Mouse (Mus musculus): ENCODE measurements around the gene Sltm.
"Not testable (repeated sequence)": the region's sequence is repeated elsewhere in the genome, so short reads cannot be mapped to it uniquely, and the experiment has no call there.

Gene Sltm

GRCm38 (mm10) chr9:70542305-70543041 is at the start of gene Sltm:
TSS of gene Sltm (plus strand) at chr9:70542754.
- peak; percentile 100 for DNase-seq

- DNase-seq = no peak
These were observed 49.5 kb upstream of the Sltm start for GRCm38 (mm10) chr9:70493038-70493437.

DNA sequence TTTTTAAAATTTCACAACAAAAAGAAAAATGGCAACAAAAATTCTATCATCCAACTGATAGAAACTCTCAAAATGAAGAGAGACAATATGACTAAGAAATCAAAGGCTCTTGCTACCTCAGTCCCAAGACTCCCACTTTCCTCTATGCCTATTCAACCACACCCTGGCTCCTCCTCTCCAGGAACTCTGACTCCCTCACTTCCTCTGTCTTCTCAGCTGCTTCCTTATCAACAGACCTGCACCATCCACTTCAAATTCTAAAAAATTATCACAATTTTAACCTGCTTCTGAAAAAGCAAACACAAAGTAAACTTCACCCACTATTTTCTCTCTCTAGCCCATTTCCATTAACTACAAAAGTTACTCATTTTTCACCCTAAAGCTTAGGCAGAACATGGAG is 45.6 kb upstream of the Sltm start:
- DNase-seq = no peak

DNA sequence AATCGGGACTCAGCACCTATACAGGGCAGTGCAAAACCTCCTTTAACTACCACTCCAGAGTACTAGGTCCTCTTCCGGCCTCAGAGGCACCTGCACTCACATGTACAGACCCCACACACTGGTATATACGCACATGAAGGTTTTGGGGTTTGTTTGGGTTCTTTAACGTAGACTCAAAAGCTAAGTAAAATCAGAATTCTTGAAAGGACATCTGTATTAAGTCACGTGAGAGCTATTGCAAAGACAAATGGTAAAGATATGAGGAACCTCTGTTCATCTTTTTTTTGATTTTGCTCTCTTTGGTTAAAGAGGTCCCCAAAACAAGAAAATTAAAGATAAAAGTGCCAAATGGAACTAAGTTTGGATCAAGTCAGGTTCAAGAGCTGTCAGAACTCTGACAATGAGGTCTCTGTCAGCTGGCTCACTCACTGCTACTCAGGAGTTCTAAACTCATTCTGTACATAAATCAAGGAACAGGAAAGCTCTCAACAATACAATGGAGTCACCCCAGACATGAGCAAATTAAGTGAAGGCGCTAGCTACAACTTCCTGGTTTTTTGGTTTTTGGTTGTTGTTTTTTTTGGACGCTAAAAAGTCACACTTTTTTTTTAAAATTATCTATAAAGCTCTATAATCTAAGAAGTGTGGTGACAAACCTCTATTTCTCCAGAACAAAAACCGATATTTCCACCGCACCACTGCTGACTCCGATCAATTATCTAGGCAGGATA is 40.1 kb upstream of the Sltm start:
- DNase-seq = no peak

DNA sequence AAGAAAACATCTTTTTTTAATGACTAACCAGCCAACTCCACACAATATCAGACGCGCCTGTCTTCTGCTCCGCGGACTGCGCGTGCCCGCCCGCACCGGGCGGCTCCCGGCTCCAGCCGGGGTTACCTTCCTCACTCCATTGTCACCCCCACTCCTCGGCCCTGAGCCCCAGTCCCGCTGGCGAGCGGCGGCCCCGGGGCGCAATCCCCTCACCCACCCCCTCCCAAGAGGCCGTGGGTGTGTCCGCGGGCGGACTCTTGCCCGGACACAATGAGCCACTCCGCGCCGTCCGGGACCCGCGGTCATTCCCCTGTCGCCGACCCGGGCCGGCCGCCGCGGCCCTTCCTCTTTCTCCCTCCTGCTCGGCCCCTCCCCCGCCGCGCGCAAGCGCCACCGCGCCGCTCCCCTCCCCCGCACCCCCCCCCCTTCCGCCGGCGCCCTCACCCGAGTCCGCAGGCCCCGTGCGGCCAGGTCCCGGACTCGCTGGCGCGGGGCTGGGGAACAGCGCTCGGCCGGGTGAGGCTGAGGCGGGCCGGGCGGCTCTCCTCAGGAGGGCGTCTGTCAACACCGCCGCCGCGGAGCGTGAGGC is 39.4 kb upstream of the Sltm start:
- peak; percentile 84 for DNase-seq

DNA sequence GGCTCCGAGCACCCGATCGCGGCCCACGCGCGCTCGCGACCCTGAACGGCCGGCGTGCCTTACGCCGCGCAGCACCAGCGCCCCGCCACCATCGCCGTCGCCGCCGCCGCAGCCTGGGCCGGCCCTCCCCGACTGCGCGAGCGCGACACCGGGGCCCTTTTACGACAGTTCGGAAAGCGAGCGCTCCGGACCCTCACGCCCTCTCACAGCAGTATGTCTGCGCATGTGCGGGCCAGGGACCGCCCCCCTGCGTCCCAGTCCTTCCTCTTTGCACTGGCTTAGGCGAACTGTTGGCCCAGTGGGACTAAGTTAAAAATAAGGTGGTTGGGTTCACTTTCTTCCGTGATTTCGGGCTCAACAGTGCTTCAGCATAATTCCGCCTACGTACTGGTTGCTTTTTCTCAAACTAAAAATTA is 38.9 kb upstream of the Sltm start, which contains the start of gene Rnf111:
Gene Rnf111, minus strand, starts transcription at position 100 of the 416 bp plus-strand sequence.
- peak; percentile 98 for DNase-seq

- DNase-seq = no peak
These were observed 36.4 kb upstream of the Sltm start for GRCm38 (mm10) chr9:70506186-70506585.

GRCm38 (mm10) chr9:70506787-70507186 is 35.8 kb upstream of the Sltm start:
- DNase-seq = no peak

GRCm38 (mm10) chr9:70509906-70510525 is 32.5 kb upstream of the Sltm start:
- peak; percentile 22 for DNase-seq

- peak; percentile 33 for DNase-seq
These were observed 31.5 kb upstream of the Sltm start for GRCm38 (mm10) chr9:70510998-70511583.

GRCm38 (mm10) chr9:70511681-70512080 is 30.9 kb upstream of the Sltm start:
- DNase-seq = no peak

- DNase-seq = no peak
These were observed 21.9 kb upstream of the Sltm start for GRCm38 (mm10) chr9:70520651-70521050.

DNA sequence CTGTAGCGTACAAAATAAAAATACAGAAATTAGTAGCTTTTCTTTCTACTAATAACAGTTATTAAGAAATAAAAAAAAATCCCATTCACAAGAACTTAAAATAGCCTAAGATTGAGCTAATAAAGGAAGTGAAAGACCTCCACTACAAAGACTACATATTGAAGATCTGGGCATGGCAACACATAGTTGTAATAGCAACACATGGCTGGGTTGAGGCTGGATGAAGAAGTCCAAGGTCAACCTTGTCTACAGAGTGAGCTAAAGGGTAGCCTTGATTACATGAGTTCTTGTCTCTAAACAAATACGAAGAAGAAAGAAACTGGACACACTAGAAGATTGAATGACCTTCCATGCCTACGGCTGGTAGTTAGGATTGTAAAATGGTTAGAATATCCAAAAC is 18.7 kb upstream of the Sltm start:
- DNase-seq = no peak

- DNase-seq = no peak
These were observed 18.2 kb upstream of the Sltm start for GRCm38 (mm10) chr9:70524366-70524765.

- DNase-seq = no peak
These were observed 9.2 kb upstream of the Sltm start for GRCm38 (mm10) chr9:70533328-70533727.

GRCm38 (mm10) chr9:70541584-70541983 is 970 bp upstream of the Sltm start:
- DNase-seq = no peak

GRCm38 (mm10) chr9:70543048-70543880 is 710 bp downstream of the Sltm start:
- DNase-seq = peak; percentile 79

GRCm38 (mm10) chr9:70543985-70544384 is 1.4 kb downstream of the Sltm start:
- no peak for DNase-seq

- no peak for DNase-seq
These were observed 2.3 kb downstream of the Sltm start for GRCm38 (mm10) chr9:70544831-70545230.

- not testable (repeated sequence) for DNase-seq
These were observed 4.0 kb downstream of the Sltm start for GRCm38 (mm10) chr9:70546576-70546975.

DNA sequence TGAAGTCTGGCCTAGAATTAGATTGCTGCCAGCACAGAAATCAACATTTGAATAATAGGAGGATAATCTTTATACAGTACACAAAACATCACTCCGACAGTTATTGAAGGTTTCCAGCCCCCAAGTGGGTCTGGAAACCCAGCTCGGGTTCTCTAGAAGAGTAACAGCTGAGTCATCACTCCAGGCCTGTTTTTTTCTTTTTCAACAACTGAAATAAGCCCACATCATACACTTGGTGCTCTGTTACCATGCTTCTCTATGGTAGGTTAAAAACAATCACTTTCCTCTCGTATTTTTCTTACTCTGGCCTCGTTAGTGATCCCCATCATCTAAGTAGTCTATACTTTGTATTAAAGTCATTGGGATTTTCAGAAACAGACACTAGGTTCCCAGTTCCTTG is 5.8 kb downstream of the Sltm start:
- no peak for DNase-seq

DNA sequence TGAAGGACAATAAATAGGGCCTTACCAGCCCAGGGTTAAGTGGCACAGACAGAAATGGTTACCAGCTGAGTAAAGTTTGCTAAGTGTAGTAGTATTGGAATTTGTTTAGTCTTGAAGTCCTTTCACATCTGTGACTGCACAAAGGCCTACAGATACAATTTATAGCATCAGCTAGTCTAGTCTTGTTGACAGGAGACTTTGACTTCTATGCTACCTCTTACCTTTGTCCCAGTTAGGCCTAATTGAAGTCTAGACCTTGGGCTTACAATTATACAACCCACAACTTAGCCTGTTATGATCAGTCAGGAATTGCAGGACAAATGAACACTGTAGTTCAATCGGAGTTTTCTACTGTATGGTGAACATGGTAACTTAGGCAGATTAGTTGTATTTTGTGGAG is 9.0 kb downstream of the Sltm start:
- DNase-seq = no peak
